In the genomic region with DNA sequence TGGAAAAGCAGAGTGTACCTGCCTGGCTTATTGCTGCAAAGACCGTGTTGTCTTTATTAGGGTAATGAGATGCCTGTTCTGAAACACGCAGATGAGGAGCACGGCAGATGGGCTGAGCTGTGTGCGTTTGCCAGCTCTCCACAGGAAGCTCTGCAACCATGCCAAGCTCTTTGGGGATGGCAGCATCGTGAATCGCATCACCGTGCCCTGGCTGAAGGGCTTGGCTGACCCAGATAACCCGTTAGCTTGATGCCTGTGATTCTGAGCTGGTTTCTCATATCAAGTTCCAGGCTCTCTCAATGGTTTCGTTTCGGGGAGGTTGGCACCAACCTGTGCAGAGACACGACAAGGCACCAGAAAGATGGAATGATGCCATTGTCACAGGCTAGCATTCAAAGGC, we compare ENCODE assay signal across 17 mouse cellular contexts. TPM values are rescaled to one million over a fixed set of nuclear protein-coding genes. Genes with fewer than 3 reads are reported as not detected.
DNase-seq lines count a peak whose midpoint lies in the region; ATAC-seq and TF ChIP-seq lines count a peak whose summit lies in the region.
"Had no signal": no experiment of that assay in that cellular context is flagged by ENCODE, and none has a peak within 500 bp of the region (broad histone marks: within the 10 kb centered on the region; RNA-seq: fewer than 3 reads in every experiment).

No protein-coding gene starts in this region.

- ATAC-seq in forebrain, embryonic 15.5 days (replicated peaks) = peak; percentile 63; the same call in 1 of the 2 replicates
- no peak for ATAC-seq in forebrain, embryonic 12.5 days (ENCODE audit: low FRiP score)
- ATAC-seq in hindbrain, postnatal 0 days = peak; percentile 83

- H3K9ac ChIP-seq in forebrain, embryonic 15.5 days (replicated peaks) = no peak overlapping the region
- H3K9ac ChIP-seq in forebrain, embryonic 12.5 days = no peak overlapping the region
- no peak overlapping the region for H3K9ac ChIP-seq in hindbrain, postnatal 0 days (replicated peaks; ENCODE audit: low read length)
- H3K9ac ChIP-seq: liver, embryonic 15.5 days; neural tube, embryonic 12.5 days had no signal

- H3K36me3 ChIP-seq in forebrain, embryonic 15.5 days = no peaks in the 10 kb centered on the region
- H3K36me3 ChIP-seq in forebrain, embryonic 12.5 days (replicated peaks) = no peaks in the 10 kb centered on the region
- H3K36me3 ChIP-seq in hindbrain, postnatal 0 days (ENCODE audit: insufficient read depth, low read length) = no peaks in the 10 kb centered on the region
- H3K36me3 ChIP-seq: G1E; liver, embryonic 15.5 days; neural tube, embryonic 12.5 days had no signal

- H3K4me1 ChIP-seq in forebrain, embryonic 15.5 days = peaks cover 21% of the 10 kb centered on the region
- no peaks in the 10 kb centered on the region for H3K4me1 ChIP-seq in forebrain, embryonic 12.5 days
- H3K4me1 ChIP-seq in hindbrain, postnatal 0 days (ENCODE audit: insufficient read depth, low read length) = peaks cover 13% of the 10 kb centered on the region
- H3K4me1 ChIP-seq: liver, embryonic 15.5 days; neural tube, embryonic 12.5 days had no signal

- no peak overlapping the region for H3K4me3 ChIP-seq in forebrain, embryonic 15.5 days
- no peak overlapping the region for H3K4me3 ChIP-seq in forebrain, embryonic 12.5 days (replicated peaks)
- H3K4me3 ChIP-seq in hindbrain, postnatal 0 days (ENCODE audit: low read length) = no peak overlapping the region
- H3K4me3 ChIP-seq: erythroblast, embryonic 14.5 days; liver, embryonic 15.5 days; neural tube, embryonic 12.5 days had no signal

- no peak for TF ChIP-seq CTCF in hindbrain, postnatal 0 days (IDR thresholded peaks at IDR 0.05; ENCODE audit: low read depth)

- peak; percentile 59 to 69 for DNase-seq in right cerebral cortex, postnatal 10 days (ENCODE audit: low spot score in 2 of 2)
- DNase-seq in right cerebral cortex, adult 18-20 months = no peak
- DNase-seq in hindbrain, postnatal 0 days (ENCODE audit: low spot score) = peak; percentile 90
- DNase-seq in urinary bladder, postnatal 14 days (ENCODE audit: low spot score) = no peak
- no peak for DNase-seq in right cerebral cortex, postnatal 25 days
- no peak for DNase-seq in heart, adult 9 months (ENCODE audit: low spot score in 2 of 2)
- DNase-seq: gastrocnemius, postnatal 36 days; heart, postnatal 10 days; kidney, adult 8-10 months; spleen, adult 18-20 months had no signal

- peak overlapping the region; percentile 25 for H3K4me2 ChIP-seq in forebrain, embryonic 15.5 days (replicated peaks)
- H3K4me2 ChIP-seq in forebrain, embryonic 12.5 days = no peak overlapping the region
- no peak overlapping the region for H3K4me2 ChIP-seq in hindbrain, postnatal 0 days (ENCODE audit: low read depth, low read length)
- H3K4me2 ChIP-seq: liver, embryonic 15.5 days; neural tube, embryonic 12.5 days had no signal

- WGBS in forebrain, embryonic 15.5 days = 48% methylated on average over 11 of the region's 11 CpGs
- 86% methylated on average over 11 of the region's 11 CpGs for WGBS in forebrain, embryonic 12.5 days
- WGBS in hindbrain, postnatal 0 days = 24% methylated on average over 11 of the region's 11 CpGs

- H3K27me3 ChIP-seq in forebrain, embryonic 15.5 days = no peaks in the 10 kb centered on the region
- H3K27me3 ChIP-seq in forebrain, embryonic 12.5 days = peaks cover 14% of the 10 kb centered on the region; the same call in 1 of the 2 replicates
- no peaks in the 10 kb centered on the region for H3K27me3 ChIP-seq in hindbrain, postnatal 0 days (ENCODE audit: insufficient read depth, low read length)
- H3K27me3 ChIP-seq: liver, embryonic 15.5 days; neural tube, embryonic 12.5 days had no signal

- no peaks in the 10 kb centered on the region for H3K9me3 ChIP-seq in forebrain, embryonic 15.5 days
- no peaks in the 10 kb centered on the region for H3K9me3 ChIP-seq in forebrain, embryonic 12.5 days
- no peaks in the 10 kb centered on the region for H3K9me3 ChIP-seq in hindbrain, postnatal 0 days (ENCODE audit: low read length)
- H3K9me3 ChIP-seq: liver, embryonic 15.5 days; neural tube, embryonic 12.5 days had no signal

- peak overlapping the region; percentile 80 for H3K27ac ChIP-seq in forebrain, embryonic 15.5 days (replicated peaks)
- H3K27ac ChIP-seq in forebrain, embryonic 12.5 days = no peak overlapping the region
- peak overlapping the region; percentile 72 for H3K27ac ChIP-seq in hindbrain, postnatal 0 days
- H3K27ac ChIP-seq: liver, embryonic 15.5 days; macrophage; neural tube, embryonic 12.5 days had no signal

RNA-seq across cellular contexts. Expression of gene Pla2g2c, which starts 14.0 kb away (rescaled TPM):
- polyA plus RNA-seq in forebrain, embryonic 15.5 days (2015; fragmentation: Nextera tagmentation; extraction: Ambion mirVana) = 0.34 TPM in 1 of 2 replicates, not detected in the other
- polyA plus RNA-seq in forebrain, embryonic 12.5 days (2016; fragmentation: Nextera tagmentation; extraction: Ambion mirVana) = 0.18 and 0.26 TPM in 2 replicates
- total RNA-seq in hindbrain, postnatal 0 days (2014; rRNA removed) = 0.26 and 1.5 TPM in 2 replicates
- 0.82 and 0.93 TPM in 2 replicates for polyA plus RNA-seq in hindbrain, postnatal 0 days (2015; fragmentation: Nextera tagmentation; extraction: Ambion mirVana)
- total RNA-seq: gastrocnemius, postnatal 36 days; heart, postnatal 10 days had no signal
- polyA plus RNA-seq: erythroblast, embryonic 14.5 days; G1E; liver, embryonic 15.5 days; macrophage had no signal

RNA-seq across cellular contexts. Expression of gene Ubxn10, which starts 26.3 kb away (rescaled TPM):
- polyA plus RNA-seq in forebrain, embryonic 15.5 days (2015; fragmentation: Nextera tagmentation; extraction: Ambion mirVana) = 2.0 and 3.2 TPM in 2 replicates
- 2.0 TPM in 2 replicates for polyA plus RNA-seq in forebrain, embryonic 12.5 days (2016; fragmentation: Nextera tagmentation; extraction: Ambion mirVana)
- 6.9 and 8.9 TPM in 2 replicates for total RNA-seq in hindbrain, postnatal 0 days (2014; rRNA removed)
- 3.1 and 3.3 TPM in 2 replicates for polyA plus RNA-seq in hindbrain, postnatal 0 days (2015; fragmentation: Nextera tagmentation; extraction: Ambion mirVana)
- polyA plus RNA-seq: erythroblast, embryonic 14.5 days; G1E; macrophage had no signal

RNA-seq across cellular contexts. Expression of gene Pla2g2f, which starts 46.8 kb away (rescaled TPM):
- polyA plus RNA-seq in forebrain, embryonic 15.5 days (2015; fragmentation: Nextera tagmentation; extraction: Ambion mirVana) = 0.08 TPM in 1 of 2 replicates, not detected in the other
- not detected in 2 replicates for polyA plus RNA-seq in forebrain, embryonic 12.5 days (2016; fragmentation: Nextera tagmentation; extraction: Ambion mirVana)
- total RNA-seq in hindbrain, postnatal 0 days (2014; rRNA removed) = not detected in 2 replicates
- 0.09 and 0.11 TPM in 2 replicates for polyA plus RNA-seq in hindbrain, postnatal 0 days (2015; fragmentation: Nextera tagmentation; extraction: Ambion mirVana)
- total RNA-seq: gastrocnemius, postnatal 36 days had no signal
- polyA plus RNA-seq: erythroblast, embryonic 14.5 days; G1E; liver, embryonic 15.5 days; macrophage had no signal

Comparison
In these comparisons a context has a peak if more than half of its experiments do, and no peak if none do; other contexts are left out.
1. DNase-seq: peak in right cerebral cortex, postnatal 10 days (2 of 2) and hindbrain, postnatal 0 days (single experiment); none in right cerebral cortex, adult 18-20 months (single experiment), urinary bladder, postnatal 14 days (single experiment), right cerebral cortex, postnatal 25 days (single experiment) and heart, adult 9 months (0 of 2).